Mouse (Mus musculus): ENCODE measurements around the gene Olfr286. TPM values are rescaled to one million over a fixed set of nuclear protein-coding genes. Genes with fewer than 3 reads are reported as not detected.

Gene Olfr286
- total and polyA plus RNA-seq, 3 experiments = not detected

Other genes starting within 250 kb of the Olfr286 start
- not detected for gene Col2a1, start 229.8 kb downstream of the Olfr286 start, total RNA-seq (2021)
- gene Col2a1, start 229.8 kb downstream of the Olfr286 start, polyA plus RNA-seq (2012; rRNA removed) = 0.03 TPM in 2 replicates
- 10 to 100 TPM; 46.1 to 73.6 TPM for gene Pfkm, start 141.9 kb downstream of the Olfr286 start, total RNA-seq (2021)
- gene Pfkm, start 141.9 kb downstream of the Olfr286 start, polyA plus RNA-seq (2012; rRNA removed) = 30.0 and 33.5 TPM in 2 replicates
- 10 to 100 TPM; 15.7 to 16.5 TPM for gene Senp1, start 140.7 kb downstream of the Olfr286 start, total RNA-seq (2021)
- 4.1 and 5.1 TPM in 2 replicates for gene Senp1, start 140.7 kb downstream of the Olfr286 start, polyA plus RNA-seq (2012; rRNA removed)
- 10 to 100 TPM; 37.3 to 43.0 TPM for gene Asb8, start 68.8 kb downstream of the Olfr286 start, total RNA-seq (2021)
- gene Asb8, start 68.8 kb downstream of the Olfr286 start, polyA plus RNA-seq (2012; rRNA removed) = 25.3 and 28.5 TPM in 2 replicates
- gene Ccdc184, start 67.3 kb downstream of the Olfr286 start, total RNA-seq (2021) = under 1 TPM; 0.75 to 0.90 TPM
- gene Ccdc184, start 67.3 kb downstream of the Olfr286 start, polyA plus RNA-seq (2012; rRNA removed) = 1.0 and 1.5 TPM in 2 replicates
- not detected for gene Olfr288, start 38.9 kb downstream of the Olfr286 start, total RNA-seq (2021)
- gene Olfr288, start 38.9 kb downstream of the Olfr286 start, polyA plus RNA-seq (2012; rRNA removed) = not detected in 2 replicates
- gene Gm44579, start 13.5 kb downstream of the Olfr286 start, total RNA-seq (2021) = not detected
- not detected in 2 replicates for gene Gm44579, start 13.5 kb downstream of the Olfr286 start, polyA plus RNA-seq (2012; rRNA removed)
- gene Olfr287, start 13.4 kb downstream of the Olfr286 start, total RNA-seq (2021) = not detected
- not detected in 2 replicates for gene Olfr287, start 13.4 kb downstream of the Olfr286 start, polyA plus RNA-seq (2012; rRNA removed)
- gene H1fnt, start 22.8 kb upstream of the Olfr286 start, total RNA-seq (2021) = not detected
- gene H1fnt, start 22.8 kb upstream of the Olfr286 start, polyA plus RNA-seq (2012; rRNA removed) = not detected in 2 replicates
- 1 to 10 TPM; 3.2 to 3.8 TPM for gene Zfp641, start 61.7 kb upstream of the Olfr286 start, total RNA-seq (2021)
- 2.3 and 2.5 TPM in 2 replicates for gene Zfp641, start 61.7 kb upstream of the Olfr286 start, polyA plus RNA-seq (2012; rRNA removed)
- gene Olfr285, start 82.9 kb upstream of the Olfr286 start, total RNA-seq (2021) = not detected
- not detected in 2 replicates for gene Olfr285, start 82.9 kb upstream of the Olfr286 start, polyA plus RNA-seq (2012; rRNA removed)
- not detected for gene Olfr284, start 106.5 kb upstream of the Olfr286 start, total RNA-seq (2021)
- gene Olfr284, start 106.5 kb upstream of the Olfr286 start, polyA plus RNA-seq (2012; rRNA removed) = not detected in 2 replicates
- gene Olfr283, start 146.5 kb upstream of the Olfr286 start, total RNA-seq (2021) = not detected
- not detected in 2 replicates for gene Olfr283, start 146.5 kb upstream of the Olfr286 start, polyA plus RNA-seq (2012; rRNA removed)
- gene Olfr282, start 196.8 kb upstream of the Olfr286 start, total RNA-seq (2021) = not detected
- gene Olfr282, start 196.8 kb upstream of the Olfr286 start, polyA plus RNA-seq (2012; rRNA removed) = not detected in 2 replicates
- gene Olfr281, start 218.1 kb upstream of the Olfr286 start, total RNA-seq (2021) = not detected
- not detected in 2 replicates for gene Olfr281, start 218.1 kb upstream of the Olfr286 start, polyA plus RNA-seq (2012; rRNA removed)
- not detected for gene OR5BS1P, start 235.4 kb upstream of the Olfr286 start, total RNA-seq (2021)
- gene OR5BS1P, start 235.4 kb upstream of the Olfr286 start, polyA plus RNA-seq (2012; rRNA removed) = not detected in 2 replicates
- gene Lalba, start 248.3 kb upstream of the Olfr286 start, total RNA-seq (2021) = not detected
- gene Lalba, start 248.3 kb upstream of the Olfr286 start, polyA plus RNA-seq (2012; rRNA removed) = not detected in 2 replicates